Mouse (Mus musculus): Measurements from ENCODE around the gene Gm10277.

DNA sequence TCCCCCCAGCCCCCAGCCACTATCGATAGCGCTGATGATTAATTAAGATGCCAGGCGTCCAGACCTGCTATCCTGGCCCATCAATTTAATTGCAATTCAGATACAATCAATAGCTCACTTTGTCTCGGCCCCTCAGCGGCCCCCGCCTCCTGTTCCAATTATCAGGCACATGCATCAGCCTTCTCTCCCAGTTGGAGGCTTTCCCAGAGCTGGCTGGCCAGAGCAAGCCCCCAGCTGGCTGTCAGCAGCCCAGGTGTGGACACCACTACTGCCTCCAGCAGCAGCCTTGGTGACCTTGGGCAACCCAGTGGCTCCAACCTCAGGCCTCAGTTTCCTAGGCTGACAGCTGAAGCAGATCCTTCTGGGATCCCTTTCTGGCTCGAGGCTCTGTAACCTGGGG lies 43.3 kb upstream of the Gm10277 start:
- TF ChIP-seq CTCF (IDR thresholded peaks at IDR 0.05; ENCODE audit: control insufficient read depth, insufficient read depth, insufficient read length) (no peak), MAX (IDR thresholded peaks at IDR 0.05) (no peak), MYOG (IDR thresholded peaks at IDR 0.05; ENCODE audit: control insufficient read depth, extremely low read depth, insufficient read length) (no peak)
